Mouse (Mus musculus) CD4-positive, CD25-positive, alpha-beta regulatory T cell, adult 4 months (primary cell): ENCODE results near the gene Tpp2. TPM values are rescaled to one million over a fixed set of nuclear protein-coding genes. Genes with fewer than 3 reads are reported as not detected.
A peak's percentile ranks its signal among the peaks of the same experiment; 100 is the strongest.
"Not testable (repeated sequence)": the region's sequence is repeated elsewhere in the genome, so short reads cannot be mapped to it uniquely, and the experiment has no call there.

ENCODE experiments used
- ATAC-seq: one replicate; pipeline ENCODE4 v1.8.0; 2017
- polyA plus RNA-seq, 2 experiments: library from polyadenylated mRNA; unstranded; fragments of 100-300 nt; shearing (Covaris generic); gene quantifications; one replicate each; pipeline ENCODE4 v1.2.1; 2017

The Tpp2 gene
- polyA plus RNA-seq, 2 experiments from 2014 or later = 127 to 141 TPM

- no peak for ATAC-seq
Observed at GRCm38 (mm10) chr1:44019934-44020333, 86.5 kb downstream of the Tpp2 start, which contains the start of gene Mettl21c. Mettl21c (minus strand) TSS chr1:44020034.

- no peak for ATAC-seq
Observed at GRCm38 (mm10) chr1:44022656-44023055, 89.2 kb downstream of the Tpp2 start.

- ATAC-seq = no peak
Observed at GRCm38 (mm10) chr1:44027651-44028050, 94.2 kb downstream of the Tpp2 start.

DNA sequence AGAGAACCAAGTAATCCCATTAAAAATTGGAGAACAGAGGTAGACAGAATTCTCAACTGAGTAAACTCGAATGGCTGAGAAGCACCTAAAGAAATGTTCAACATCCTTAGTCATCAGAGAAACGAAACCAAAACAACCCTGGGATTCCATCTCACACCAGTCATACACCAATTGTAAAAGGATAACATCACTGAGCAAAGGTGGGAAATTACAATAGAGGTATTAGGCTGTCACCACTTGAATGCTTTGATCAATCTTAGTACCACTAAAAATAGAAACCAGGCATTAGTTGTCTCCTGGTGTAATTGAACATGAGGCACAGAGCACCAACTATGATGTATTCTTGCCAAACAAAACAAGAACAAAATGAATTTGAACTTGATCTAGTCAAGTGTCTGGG is 98.8 kb downstream of the Tpp2 start:
- peak; percentile 58 for ATAC-seq

DNA sequence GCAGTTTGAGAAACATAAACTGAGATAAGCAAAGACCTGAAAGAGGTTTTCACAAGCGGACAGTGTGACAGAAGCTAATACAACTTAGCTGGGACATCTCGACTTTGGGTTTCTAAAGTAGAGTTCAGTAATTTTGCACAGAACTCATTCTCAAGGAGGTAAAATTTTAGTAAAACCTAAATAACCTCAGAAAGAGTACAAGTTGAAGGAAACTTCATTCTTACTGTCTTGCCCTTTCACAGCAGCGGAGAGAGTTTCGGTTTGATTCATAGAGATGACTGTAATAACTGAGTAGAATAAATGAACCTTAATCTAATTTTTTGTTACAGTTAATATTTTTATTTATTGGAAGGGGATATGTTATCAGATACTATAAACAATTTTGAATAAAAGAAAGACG is 99.5 kb downstream of the Tpp2 start:
- peak; percentile 53 for ATAC-seq

- ATAC-seq = peak; percentile 96
Observed at GRCm38 (mm10) chr1:44041797-44042554, 108.5 kb downstream of the Tpp2 start.

- no peak for ATAC-seq
Observed at GRCm38 (mm10) chr1:44042555-44042915, 109.1 kb downstream of the Tpp2 start.

GRCm38 (mm10) chr1:44045689-44046088 is 112.2 kb downstream of the Tpp2 start:
- ATAC-seq = not testable (repeated sequence)

- no peak for ATAC-seq
Observed at GRCm38 (mm10) chr1:44046556-44046955, 113.1 kb downstream of the Tpp2 start.

Other genes with a start within 250 kb of the Tpp2 start
- not detected for gene 1500015O10Rik, start 203.0 kb upstream of the Tpp2 start, polyA plus RNA-seq
- gene Uxs1, start 105.8 kb upstream of the Tpp2 start, polyA plus RNA-seq = 10 to 100 TPM; 11.3 to 14.0 TPM
- gene Mettl21c, start 86.4 kb downstream of the Tpp2 start, polyA plus RNA-seq = 1 to 10 TPM in 1 of 2 experiments, under 1 TPM in 1; 0.78 to 2.0 TPM
- gene Gm8251, start 128.3 kb downstream of the Tpp2 start, polyA plus RNA-seq = under 1 TPM; 0.10 to 0.16 TPM
- gene Tex30, start 168.8 kb downstream of the Tpp2 start, polyA plus RNA-seq = 10 to 100 TPM; 33.2 to 44.8 TPM
- 10 to 100 TPM; 17.1 to 18.0 TPM for gene Kdelc1, start 185.2 kb downstream of the Tpp2 start, polyA plus RNA-seq
- 10 to 100 TPM; 10.0 to 10.8 TPM for gene Bivm, start 185.3 kb downstream of the Tpp2 start, polyA plus RNA-seq
- gene Ercc5, start 214.1 kb downstream of the Tpp2 start, polyA plus RNA-seq = 10 to 100 TPM; 15.0 to 18.4 TPM